8 mouse cellular contexts compared by ENCODE assay signal in genomic region chr8:85700101-85700750, GRCm38 (mm10). TPM values are rescaled to one million over a fixed set of nuclear protein-coding genes. Genes with fewer than 3 reads are reported as not detected.
DNase-seq lines count a peak whose midpoint lies in the region; ATAC-seq and TF ChIP-seq lines count a peak whose summit lies in the region.

No protein-coding gene starts in this region.

- H3K36me3 ChIP-seq in hindbrain, postnatal 0 days (ENCODE audit: insufficient read depth, low read length): no peaks in the 10 kb centered on the region

- ATAC-seq in activated CD4-positive, CD25-positive, alpha-beta regulatory T cell, adult 4 months: peak; percentile 49
- peak; percentile 77 for ATAC-seq in frontal cortex, adult (ENCODE audit: low TSS enrichment)
- ATAC-seq in hindbrain, postnatal 0 days: peak; percentile 94
- ATAC-seq in megakaryocyte, adult 5-6 weeks (ENCODE audit: poor library complexity, severe bottlenecking): peak; percentile 57

- WGBS in hindbrain, postnatal 0 days: 2% methylated on average over 58 of the region's 84 CpGs

- H3K9ac ChIP-seq in hindbrain, postnatal 0 days (replicated peaks; ENCODE audit: low read length): peak overlapping the region; percentile 84

- H3K27me3 ChIP-seq in hindbrain, postnatal 0 days (ENCODE audit: insufficient read depth, low read length): no peaks in the 10 kb centered on the region

- peak; percentile 48 for TF ChIP-seq CTCF in hindbrain, postnatal 0 days (IDR thresholded peaks at IDR 0.05; ENCODE audit: low read depth)
- TF ChIP-seq CTCF in left cerebral cortex, adult 2 months (IDR thresholded peaks at IDR 0.05): peak; percentile 73

- H3K4me3 ChIP-seq in hindbrain, postnatal 0 days (ENCODE audit: low read length): peak overlapping the region; percentile 79
- H3K4me3 ChIP-seq in left cerebral cortex, adult 2 months: peak overlapping the region; percentile 75

- H3K4me1 ChIP-seq in hindbrain, postnatal 0 days (ENCODE audit: insufficient read depth, low read length): no peaks in the 10 kb centered on the region

- DNase-seq in cerebellum, adult 9-11 months: peak; percentile 78
- peak; percentile 90 for DNase-seq in hindbrain, postnatal 0 days (ENCODE audit: low spot score)
- DNase-seq in left cerebral cortex, adult 2 months (ENCODE audit: extremely low spot score in 1 of 2, low spot score in 2 of 2): peak; percentile 62 to 73
- DNase-seq in right cerebral cortex, postnatal 14 days: peak; percentile 69
- DNase-seq in adipocyte (ENCODE audit: low spot score): no peak

- no peaks in the 10 kb centered on the region for H3K9me3 ChIP-seq in hindbrain, postnatal 0 days (ENCODE audit: low read length)

- H3K27ac ChIP-seq in hindbrain, postnatal 0 days: peak overlapping the region; percentile 94
- peak overlapping the region; percentile 80 for H3K27ac ChIP-seq in left cerebral cortex, adult 2 months

- intact Hi-C loops in left cerebral cortex, adult 2 months (cut with DNase I): loop anchor here (1.0 to 5.0 kb wide), 5 partner anchors 142 to 885 kb away; partner anchors contain the start of genes Itfg1 and Phkb

- peak overlapping the region; percentile 70 for H3K4me2 ChIP-seq in hindbrain, postnatal 0 days (ENCODE audit: low read depth, low read length)

RNA-seq across cellular contexts. Expression of gene Neto2, which starts 0.5 kb away (rescaled TPM):
- under 1 TPM; 0.08 to 0.48 TPM for polyA plus RNA-seq in activated CD4-positive, CD25-positive, alpha-beta regulatory T cell, adult 4 months (2017; shearing (Covaris generic))
- 111 and 122 TPM in 2 replicates for total RNA-seq in hindbrain, postnatal 0 days (2014; rRNA removed)
- 49.0 and 51.7 TPM in 2 replicates for polyA plus RNA-seq in hindbrain, postnatal 0 days (2015; fragmentation: Nextera tagmentation; extraction: Ambion mirVana)
- total RNA-seq in left cerebral cortex, adult 2 months (2021): 10 to 100 TPM; 57.2 to 61.0 TPM
- 4.0 TPM in 2 replicates for total RNA-seq in megakaryocyte, adult 5-6 weeks (2015)
- total RNA-seq in megakaryocyte, adult 5-6 weeks (2017): 2.2 and 4.7 TPM in 2 replicates

Comparison
In these comparisons a context has a peak if more than half of its experiments do, and no peak if none do; other contexts are left out.
1. RNA of gene Neto2, which starts 0.5 kb away (total RNA-seq): 111 to 122 TPM in hindbrain, postnatal 0 days and 57.2 to 61.0 TPM in left cerebral cortex, adult 2 months; 2.2 to 4.7 TPM in megakaryocyte, adult 5-6 weeks; every median in the first group is over 10 times any median in the second.
2. Peak in every context shown above with its lines, with median percentiles within 50 percentile points of each other: ATAC-seq.